Mouse (Mus musculus) adrenal gland, postnatal 25 days (tissue): ENCODE measurements around the gene Ncor2. TPM values are rescaled to one million over a fixed set of nuclear protein-coding genes. Genes with fewer than 3 reads are reported as not detected.

Experiments
- DNase-seq: peaks from one replicate; pipeline ENCODE4 v3.0.0; 2021; ENCODE audit warnings: mixed read lengths
- total RNA-seq: library from RNA; stranded (reverse); gene quantifications from 2 replicates; pipeline ENCODE4 v1.2.3, GENCODE M21; 2021

The Ncor2 gene
- total RNA-seq, 1 experiment from 2014 or later = 316 TPM

- DNase-seq = no peak
Measured at GRCm38 (mm10) chr5:125016421-125017242, 162.4 kb downstream of the Ncor2 start.

DNA sequence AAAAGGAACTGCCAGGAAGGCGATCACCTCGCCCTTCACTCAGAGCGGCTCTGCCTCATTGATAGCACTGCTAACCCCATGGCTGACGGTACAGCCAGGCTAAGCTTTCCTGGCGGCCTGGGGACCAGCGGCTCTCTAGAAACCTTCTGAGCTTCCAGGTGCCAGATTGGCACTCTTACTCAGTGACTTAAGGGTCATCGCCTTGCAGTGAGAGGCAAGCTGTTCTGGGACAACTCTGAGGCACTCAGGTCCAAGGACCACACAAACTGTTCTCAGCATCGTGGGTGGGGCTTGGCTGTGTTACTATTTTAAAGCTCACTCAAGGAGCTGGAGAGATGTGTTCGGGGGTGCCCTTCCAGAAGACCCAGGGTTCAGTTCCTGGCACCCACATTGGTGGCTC is 163.4 kb downstream of the Ncor2 start:
- no peak for DNase-seq

DNA sequence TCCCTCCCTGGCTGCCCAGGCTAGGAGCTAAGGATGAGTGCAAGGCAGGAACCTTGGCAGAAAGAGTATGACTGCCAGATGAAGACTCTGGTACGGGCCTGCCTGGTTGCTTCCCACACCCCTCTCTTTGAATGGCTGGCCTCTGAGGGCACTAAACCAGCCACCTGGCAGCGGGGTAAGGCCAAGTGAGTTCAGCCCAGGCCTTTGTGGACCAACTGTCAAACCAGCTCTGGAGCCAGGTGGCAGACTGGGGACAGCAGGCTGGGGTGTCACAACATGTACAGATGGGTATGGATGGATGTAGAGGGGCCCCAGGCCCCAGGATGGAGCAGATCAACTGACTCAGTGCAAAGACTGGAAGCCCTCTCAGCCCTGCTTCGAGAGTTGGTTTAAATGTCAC is 164.0 kb downstream of the Ncor2 start:
- no peak for DNase-seq

- DNase-seq = peak; percentile 69
Measured at GRCm38 (mm10) chr5:125014497-125014896, 164.5 kb downstream of the Ncor2 start.

GRCm38 (mm10) chr5:125011628-125012027 is 167.4 kb downstream of the Ncor2 start:
- no peak for DNase-seq

- DNase-seq = no peak
Measured at GRCm38 (mm10) chr5:125011166-125011565, 167.9 kb downstream of the Ncor2 start.

GRCm38 (mm10) chr5:125006896-125007295 is 172.1 kb downstream of the Ncor2 start:
- DNase-seq = no peak

DNA sequence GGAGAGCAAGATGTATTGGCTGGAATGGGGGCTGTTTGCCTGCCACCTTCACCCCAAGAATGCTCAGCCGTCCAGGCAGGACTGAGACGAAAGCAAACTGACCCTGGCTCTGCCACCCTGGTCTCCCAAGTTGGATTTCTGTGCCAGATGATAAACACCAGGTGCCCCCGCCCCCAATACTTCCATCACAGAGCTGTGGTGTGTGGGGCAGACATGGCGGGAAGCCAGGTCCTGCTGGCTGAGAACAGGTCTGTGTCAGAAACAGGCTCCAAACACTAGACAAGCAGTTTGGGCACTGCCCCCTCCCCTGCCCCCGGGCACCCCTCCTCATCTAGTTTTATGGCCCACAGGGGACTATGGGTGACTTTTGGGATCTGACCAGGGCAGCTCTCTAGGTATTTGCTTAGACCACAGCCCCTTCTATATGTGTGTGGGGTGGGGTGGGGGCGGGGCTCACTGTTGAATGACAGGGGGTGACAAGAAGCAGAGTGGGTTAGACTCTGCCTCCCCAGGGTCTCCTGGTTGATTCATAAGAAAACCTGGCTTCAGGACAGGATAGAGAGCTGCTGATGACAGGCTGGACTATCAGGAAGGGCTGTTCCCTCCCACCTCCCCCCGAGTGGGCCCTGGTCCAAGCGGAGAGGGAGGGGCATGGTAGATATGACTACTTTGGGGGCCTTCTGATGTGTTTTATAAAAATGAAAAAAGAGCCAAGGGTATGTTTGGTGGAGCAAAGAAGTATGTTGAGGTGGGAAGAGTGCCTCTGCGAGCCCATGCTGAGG is 173.0 kb downstream of the Ncor2 start:
- DNase-seq = no peak

GRCm38 (mm10) chr5:125003873-125004255 is 175.2 kb downstream of the Ncor2 start:
- no peak for DNase-seq

DNA sequence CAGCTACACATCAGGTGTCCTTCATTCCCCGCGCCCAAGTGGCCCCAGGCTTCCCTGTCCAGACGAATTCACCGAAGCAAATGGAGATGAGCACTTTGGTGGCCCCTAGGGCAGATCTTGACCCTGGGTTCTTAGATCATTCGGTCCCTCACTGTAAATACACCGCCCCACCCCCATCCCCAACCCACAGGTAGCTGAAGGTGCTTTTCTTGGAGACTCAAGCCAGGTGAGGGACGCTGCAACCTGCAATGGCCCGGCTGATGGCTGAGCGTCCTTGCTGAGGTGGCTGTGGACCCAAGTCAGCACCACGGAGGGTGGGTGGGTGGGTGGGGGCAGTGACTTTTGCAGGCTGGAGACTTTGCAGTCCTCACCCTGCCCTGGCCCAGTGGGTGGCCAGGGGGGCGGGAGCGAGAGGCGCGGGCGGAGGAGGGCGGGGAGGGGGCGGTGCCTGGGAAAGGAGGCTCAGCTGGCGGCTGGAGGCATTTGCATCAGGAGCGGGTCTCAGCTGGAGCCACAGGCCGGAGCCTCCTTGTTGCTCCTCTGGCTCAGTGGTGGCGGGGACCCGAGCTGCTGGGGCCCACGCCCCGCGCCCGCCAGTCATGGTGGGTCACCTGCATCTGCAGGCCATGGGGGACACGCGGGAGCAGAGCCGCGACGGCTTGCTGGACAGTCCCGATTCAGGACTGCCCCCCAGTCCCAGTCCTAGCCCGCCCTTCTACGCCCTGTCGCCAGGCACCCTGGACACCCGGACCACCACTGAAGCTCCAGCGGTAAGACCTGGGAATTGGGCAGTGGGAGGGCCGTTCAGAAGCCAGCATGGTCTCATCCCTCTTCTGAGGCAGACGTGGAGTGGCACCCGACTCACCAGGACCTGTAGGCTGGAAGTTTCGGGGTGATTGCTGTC is 175.8 kb downstream of the Ncor2 start, which contains the start of gene Rflna:
Gene Rflna (plus strand): TSS at position 253 of the 904 bp plus-strand sequence.
- DNase-seq = peak; percentile 61

GRCm38 (mm10) chr5:125000756-125001250 is 178.2 kb downstream of the Ncor2 start:
- no peak for DNase-seq

DNA sequence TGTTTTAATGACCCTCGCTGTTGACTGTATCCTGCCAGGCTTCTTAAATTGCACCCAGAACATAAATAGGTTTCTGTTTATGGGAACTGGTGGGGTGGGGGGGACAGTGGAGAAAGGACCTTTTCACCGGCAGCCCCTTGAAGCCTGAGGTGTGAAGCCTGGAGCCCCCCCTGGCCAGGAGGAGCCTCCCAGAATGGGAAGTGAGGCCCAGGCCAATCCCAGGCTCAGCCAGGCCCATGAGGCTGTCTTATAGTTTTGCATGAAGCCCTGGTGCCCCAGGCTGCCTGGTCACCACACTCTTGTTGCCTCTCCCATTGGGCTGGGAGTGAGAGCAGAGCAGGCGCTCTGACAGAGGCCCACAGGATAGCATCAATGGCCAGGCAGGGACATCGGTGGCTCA is 181.1 kb downstream of the Ncor2 start:
- no peak for DNase-seq

- no peak for DNase-seq
Measured at GRCm38 (mm10) chr5:124996816-124997215, 182.2 kb downstream of the Ncor2 start.

GRCm38 (mm10) chr5:124992891-124993290 is 186.1 kb downstream of the Ncor2 start:
- no peak for DNase-seq

- no peak for DNase-seq
Measured at GRCm38 (mm10) chr5:124992323-124992722, 186.7 kb downstream of the Ncor2 start.

- DNase-seq = no peak
Measured at GRCm38 (mm10) chr5:124989724-124990123, 189.3 kb downstream of the Ncor2 start.

GRCm38 (mm10) chr5:124986656-124987055 is 192.4 kb downstream of the Ncor2 start:
- DNase-seq = no peak

DNA sequence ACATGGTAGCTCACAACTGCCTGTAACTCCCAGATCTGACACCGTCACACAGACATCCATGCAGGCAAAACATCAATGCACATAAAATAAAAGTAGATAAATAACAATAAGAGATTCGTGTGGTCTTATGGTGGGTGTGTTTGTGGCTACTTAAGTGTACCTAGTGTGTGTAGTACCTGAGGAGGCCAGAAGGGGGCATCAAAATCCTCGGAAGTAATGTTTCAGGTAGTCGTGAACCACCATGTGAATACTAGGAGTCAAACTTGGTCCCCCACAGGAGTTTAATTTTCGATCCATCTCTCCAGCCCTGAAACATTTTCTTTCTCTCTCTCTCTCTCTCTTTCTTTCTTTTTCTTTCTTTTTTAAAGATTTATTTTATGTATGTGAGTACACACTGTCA is 192.8 kb downstream of the Ncor2 start:
- DNase-seq = no peak

DNA sequence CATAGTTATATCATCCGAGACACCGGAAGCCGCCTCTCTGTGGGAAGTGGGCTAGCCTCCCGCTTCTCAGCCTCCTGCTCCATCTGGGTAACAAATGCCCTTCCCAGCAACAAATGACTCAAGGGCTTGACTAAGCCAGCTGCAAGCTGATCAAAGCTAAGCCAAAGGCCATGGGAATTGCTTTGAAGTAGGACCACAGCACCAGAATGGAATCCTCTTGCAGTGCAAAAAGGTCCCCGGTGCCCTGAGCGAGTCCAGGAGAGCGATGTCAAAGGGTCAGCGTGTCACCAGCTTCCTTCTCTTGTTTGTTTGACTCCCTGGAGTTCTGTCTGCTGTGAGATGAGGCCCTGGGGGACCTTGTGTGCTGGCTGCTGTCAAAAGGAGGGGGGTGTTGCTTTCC is 209.2 kb downstream of the Ncor2 start:
- DNase-seq = peak; percentile 51
